In genomic region chr13:29355484-29356157, GRCm38 (mm10) we compare ENCODE assay signal across 11 mouse cellular contexts.
A peak's percentile ranks its signal among the peaks of the same experiment; 100 is the strongest.
DNase-seq lines count a peak whose midpoint lies in the region; ATAC-seq lines count a peak whose summit lies in the region.
"Had no signal": no experiment of that assay in that cellular context is flagged by ENCODE, and none has a peak within 500 bp of the region (broad histone marks: within the 10 kb centered on the region; RNA-seq: fewer than 3 reads in every experiment).

No protein-coding gene starts in this region.

- no peak for ATAC-seq in heart, embryonic 14.5 days (ENCODE audit: insufficient number of reproducible peaks, insufficient read depth, low FRiP score, low read depth)
- no peak; the same call in 1 of the 2 replicates for ATAC-seq in neural tube, embryonic 13.5 days (ENCODE audit: low read depth)
- peak; percentile 50; the same call in 1 of the 2 replicates for ATAC-seq in kidney, embryonic 16.5 days (ENCODE audit: low FRiP score, low TSS enrichment)
- ATAC-seq in monocyte, adult 5-6 weeks (replicated peaks; ENCODE audit: insufficient number of reproducible peaks, low FRiP score, low TSS enrichment, poor library complexity, severe bottlenecking): no peak

- H3K9ac ChIP-seq in heart, embryonic 14.5 days (ENCODE audit: low read length): peak overlapping the region; percentile 25; the same call in 1 of the 2 replicates
- no peak overlapping the region for H3K9ac ChIP-seq in neural tube, embryonic 13.5 days
- H3K9ac ChIP-seq in kidney, embryonic 16.5 days (replicated peaks; ENCODE audit: low read length): peak overlapping the region; percentile 28; the same call in 1 of the 2 replicates
- H3K9ac ChIP-seq: embryonic facial prominence, embryonic 12.5 days; limb, embryonic 15.5 days had no signal

- no peak for DNase-seq in heart, postnatal 14 days
- no peak for DNase-seq in neural tube, embryonic 10.5 days (ENCODE audit: extremely low spot score, low spot score)
- no peak for DNase-seq in right cerebral cortex, postnatal 4 days
- DNase-seq: lung, postnatal 14 days had no signal

- H3K27me3 ChIP-seq in heart, embryonic 14.5 days (ENCODE audit: control insufficient read depth, insufficient read depth, low read length): no peaks in the 10 kb centered on the region
- no peaks in the 10 kb centered on the region for H3K27me3 ChIP-seq in neural tube, embryonic 13.5 days
- H3K27me3 ChIP-seq in kidney, embryonic 16.5 days (ENCODE audit: insufficient read depth, low read length): no peaks in the 10 kb centered on the region
- H3K27me3 ChIP-seq: embryonic facial prominence, embryonic 12.5 days; limb, embryonic 15.5 days had no signal

- intact Hi-C loops in heart, postnatal 14 days (cut with DNase I): no loop called here

- peak overlapping the region; percentile 14; the same call in 1 of the 2 replicates for H3K4me2 ChIP-seq in heart, embryonic 14.5 days (ENCODE audit: low read length)
- H3K4me2 ChIP-seq in neural tube, embryonic 13.5 days: no peak overlapping the region
- peak overlapping the region; percentile 29; the same call in 1 of the 2 replicates for H3K4me2 ChIP-seq in kidney, embryonic 16.5 days (replicated peaks; ENCODE audit: low read depth, low read length)
- H3K4me2 ChIP-seq: embryonic facial prominence, embryonic 12.5 days; limb, embryonic 15.5 days had no signal

- H3K9me3 ChIP-seq in heart, embryonic 14.5 days (ENCODE audit: control insufficient read depth, low read length): no peaks in the 10 kb centered on the region
- H3K9me3 ChIP-seq in neural tube, embryonic 13.5 days: no peaks in the 10 kb centered on the region
- peaks cover 3% of the 10 kb centered on the region; the same call in 1 of the 2 replicates for H3K9me3 ChIP-seq in kidney, embryonic 16.5 days (ENCODE audit: low read length)
- H3K9me3 ChIP-seq: embryonic facial prominence, embryonic 12.5 days; limb, embryonic 15.5 days had no signal

- no peaks in the 10 kb centered on the region for H3K36me3 ChIP-seq in heart, embryonic 14.5 days (ENCODE audit: control insufficient read depth, insufficient read depth, low read length)
- H3K36me3 ChIP-seq in neural tube, embryonic 13.5 days: no peaks in the 10 kb centered on the region
- H3K36me3 ChIP-seq in kidney, embryonic 16.5 days (ENCODE audit: insufficient read depth, low read length): no peaks in the 10 kb centered on the region
- H3K36me3 ChIP-seq: embryonic facial prominence, embryonic 12.5 days; limb, embryonic 15.5 days had no signal

- H3K27ac ChIP-seq in heart, embryonic 14.5 days (replicated peaks in 1 of 2; ENCODE audit: control insufficient read depth in 1 of 2, insufficient read depth in 1 of 2, low read depth in 2 of 2, low read length in 2 of 2): no peak overlapping the region
- peak overlapping the region; percentile 38; the same call in 1 of the 2 replicates for H3K27ac ChIP-seq in neural tube, embryonic 13.5 days (replicated peaks)
- H3K27ac ChIP-seq in kidney, embryonic 16.5 days (ENCODE audit: low read length): peak overlapping the region; percentile 79
- H3K27ac ChIP-seq: embryonic facial prominence, embryonic 12.5 days; limb, embryonic 15.5 days had no signal

- no peak overlapping the region for H3K4me3 ChIP-seq in heart, embryonic 14.5 days (ENCODE audit: control insufficient read depth in 1 of 2, insufficient read depth in 1 of 2, low read depth in 1 of 2, low read length in 2 of 2)
- H3K4me3 ChIP-seq in neural tube, embryonic 13.5 days: no peak overlapping the region
- H3K4me3 ChIP-seq in kidney, embryonic 16.5 days (ENCODE audit: low read length): no peak overlapping the region
- H3K4me3 ChIP-seq: embryonic facial prominence, embryonic 12.5 days; limb, embryonic 15.5 days; myocyte had no signal

- H3K4me1 ChIP-seq in heart, embryonic 14.5 days (ENCODE audit: control insufficient read depth in 2 of 2, insufficient read depth in 2 of 2, low read length in 2 of 2): peaks cover 12 to 29% of the 10 kb centered on the region in 2 experiments
- peaks cover 34% of the 10 kb centered on the region for H3K4me1 ChIP-seq in neural tube, embryonic 13.5 days (replicated peaks)
- H3K4me1 ChIP-seq in kidney, embryonic 16.5 days (ENCODE audit: insufficient read depth, low read length): peaks cover 42% of the 10 kb centered on the region

- 71% methylated on average over 3 of the region's 3 CpGs for WGBS in heart, embryonic 14.5 days
- 57% methylated on average over 3 of the region's 3 CpGs for WGBS in neural tube, embryonic 13.5 days
- 34% methylated on average over 3 of the region's 3 CpGs for WGBS in kidney, embryonic 16.5 days

Comparison
In these comparisons a context has a peak if more than half of its experiments do, and no peak if none do; other contexts are left out.
1. H3K27ac ChIP-seq: peak in neural tube, embryonic 13.5 days (single experiment) and kidney, embryonic 16.5 days (single experiment); none in heart, embryonic 14.5 days (0 of 2).